Mouse (Mus musculus): ENCODE results near the gene Grb2. TPM values are rescaled to one million over a fixed set of nuclear protein-coding genes. Genes with fewer than 3 reads are reported as not detected.

Gene Grb2
- polyA plus RNA-seq, 1 experiment = 81.7 TPM

GRCm38 (mm10) chr11:115670451-115671050, 37.8 kb downstream of the Grb2 start:
- Histone ChIP-seq H3K4me3 (ENCODE audit: control insufficient read depth, insufficient read depth, low read length) (no peak overlapping the region), H3K36me3 (ENCODE audit: control insufficient read depth, insufficient read depth, low read length) (no peaks in the 10 kb centered on the region), H3K27ac (ENCODE audit: control insufficient read depth, insufficient read depth, low read length) (peak overlapping the region; percentile 45), H3K4me1 (replicated peaks; ENCODE audit: control insufficient read depth, insufficient read depth, low read length) (peaks cover 40% of the 10 kb centered on the region), H3K27me3 (ENCODE audit: control insufficient read depth, insufficient read depth, low read length) (no peaks in the 10 kb centered on the region)
- WGBS = 29% methylated on average over 5 of the region's 5 CpGs
- TF ChIP-seq POLR2A (IDR thresholded peaks at IDR 0.05; ENCODE audit: control insufficient read depth, extremely low read depth, insufficient read depth, low read length, poor library complexity) = no peak
- TF ChIP-seq CTCF (IDR thresholded peaks at IDR 0.05; ENCODE audit: borderline replicate concordance, control insufficient read depth, extremely low read depth, insufficient read depth, low read length, poor library complexity) = no peak
- DNase-seq = peak; percentile 45

DNA sequence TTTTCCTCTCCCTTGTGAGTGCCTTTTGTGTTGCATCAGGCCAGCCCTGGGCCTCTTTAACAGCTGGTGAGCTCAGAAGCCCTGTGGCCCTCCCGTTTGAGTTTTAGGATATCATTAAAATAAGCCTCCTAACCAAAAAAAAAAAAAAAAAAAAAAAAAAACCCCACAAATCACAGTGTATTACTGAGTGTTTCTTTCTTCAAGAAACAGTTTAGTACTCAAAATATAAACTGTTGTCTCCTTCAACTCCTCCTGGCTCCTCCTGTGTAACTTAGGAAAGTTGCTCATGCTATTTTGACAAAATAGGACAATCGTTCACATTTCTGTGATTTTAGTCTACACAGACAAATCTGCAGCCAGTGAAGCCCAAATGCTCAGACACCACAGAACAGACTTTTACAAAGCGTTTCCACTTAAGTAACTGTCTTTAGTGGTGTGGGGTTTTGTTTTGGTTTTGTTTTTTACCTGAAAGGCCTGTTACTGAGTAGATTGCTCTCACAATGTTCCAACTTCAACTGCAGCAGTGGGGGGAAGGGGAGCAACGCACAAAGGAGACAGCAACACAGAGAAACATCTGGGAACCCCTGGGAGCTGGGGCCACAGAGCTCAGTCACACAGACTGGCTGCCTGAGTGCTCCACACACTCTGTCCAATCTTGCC, 44.6 kb downstream of the Grb2 start:
- TF ChIP-seq CTCF (IDR thresholded peaks at IDR 0.05; ENCODE audit: borderline replicate concordance, control insufficient read depth, extremely low read depth, insufficient read depth, low read length, poor library complexity) = no peak
- no peak for TF ChIP-seq POLR2A (IDR thresholded peaks at IDR 0.05; ENCODE audit: control insufficient read depth, extremely low read depth, insufficient read depth, low read length, poor library complexity)
- Histone ChIP-seq H3K27ac (ENCODE audit: control insufficient read depth, insufficient read depth, low read length) (peak overlapping the region; percentile 55; the same call in 1 of the 2 replicates), H3K27me3 (ENCODE audit: control insufficient read depth, insufficient read depth, low read length) (no peaks in the 10 kb centered on the region), H3K4me3 (ENCODE audit: control insufficient read depth, insufficient read depth, low read length) (no peak overlapping the region), H3K4me1 (replicated peaks; ENCODE audit: control insufficient read depth, insufficient read depth, low read length) (peaks cover 20% of the 10 kb centered on the region), H3K36me3 (ENCODE audit: control insufficient read depth, insufficient read depth, low read length) (no peaks in the 10 kb centered on the region)
- no peak for DNase-seq
- 25% methylated on average over 4 of the region's 4 CpGs for WGBS

GRCm38 (mm10) chr11:115660376-115660775, 48.0 kb downstream of the Grb2 start:
- Histone ChIP-seq H3K4me1 (replicated peaks; ENCODE audit: control insufficient read depth, insufficient read depth, low read length) (peaks cover 19% of the 10 kb centered on the region), H3K27me3 (ENCODE audit: control insufficient read depth, insufficient read depth, low read length) (no peaks in the 10 kb centered on the region), H3K27ac (ENCODE audit: control insufficient read depth, insufficient read depth, low read length) (no peak overlapping the region), H3K36me3 (ENCODE audit: control insufficient read depth, insufficient read depth, low read length) (no peaks in the 10 kb centered on the region), H3K4me3 (ENCODE audit: control insufficient read depth, insufficient read depth, low read length) (no peak overlapping the region)
- TF ChIP-seq CTCF (IDR thresholded peaks at IDR 0.05; ENCODE audit: borderline replicate concordance, control insufficient read depth, extremely low read depth, insufficient read depth, low read length, poor library complexity) = no peak
- no peak for TF ChIP-seq POLR2A (IDR thresholded peaks at IDR 0.05; ENCODE audit: control insufficient read depth, extremely low read depth, insufficient read depth, low read length, poor library complexity)
- DNase-seq = no peak
- 89% methylated on average over 4 of the region's 4 CpGs for WGBS

GRCm38 (mm10) chr11:115658521-115658920, 49.9 kb downstream of the Grb2 start:
- H3K4me1 ChIP-seq (replicated peaks; ENCODE audit: control insufficient read depth, insufficient read depth, low read length) = peaks cover 6% of the 10 kb centered on the region
- WGBS = 73% methylated on average over 6 of the region's 6 CpGs

GRCm38 (mm10) chr11:115654128-115654527, 54.3 kb downstream of the Grb2 start:
- no peak overlapping the region for H3K27ac ChIP-seq (ENCODE audit: control insufficient read depth, insufficient read depth, low read length)
- TF ChIP-seq CTCF (IDR thresholded peaks at IDR 0.05; ENCODE audit: borderline replicate concordance, control insufficient read depth, extremely low read depth, insufficient read depth, low read length, poor library complexity) = no peak
- TF ChIP-seq POLR2A (IDR thresholded peaks at IDR 0.05; ENCODE audit: control insufficient read depth, extremely low read depth, insufficient read depth, low read length, poor library complexity) = no peak
- H3K27me3 ChIP-seq (ENCODE audit: control insufficient read depth, insufficient read depth, low read length) = no peaks in the 10 kb centered on the region
- no peak for DNase-seq
- peaks cover 22% of the 10 kb centered on the region for H3K36me3 ChIP-seq (ENCODE audit: control insufficient read depth, insufficient read depth, low read length)
- H3K4me3 ChIP-seq (ENCODE audit: control insufficient read depth, insufficient read depth, low read length) = no peak overlapping the region
- 74% methylated on average over 2 of the region's 2 CpGs for WGBS
- H3K4me1 ChIP-seq (replicated peaks; ENCODE audit: control insufficient read depth, insufficient read depth, low read length) = no peaks in the 10 kb centered on the region

More at GRCm38 (mm10) chr11:115658521-115658920, 49.9 kb downstream of the Grb2 start:
- Histone ChIP-seq H3K4me3 (ENCODE audit: control insufficient read depth, insufficient read depth, low read length) (no peak overlapping the region), H3K27me3 (ENCODE audit: control insufficient read depth, insufficient read depth, low read length) (no peaks in the 10 kb centered on the region), H3K27ac (ENCODE audit: control insufficient read depth, insufficient read depth, low read length) (no peak overlapping the region), H3K36me3 (ENCODE audit: control insufficient read depth, insufficient read depth, low read length) (peaks cover 14% of the 10 kb centered on the region)
- DNase-seq = no peak
- TF ChIP-seq CTCF (IDR thresholded peaks at IDR 0.05; ENCODE audit: borderline replicate concordance, control insufficient read depth, extremely low read depth, insufficient read depth, low read length, poor library complexity) (no peak), POLR2A (IDR thresholded peaks at IDR 0.05; ENCODE audit: control insufficient read depth, extremely low read depth, insufficient read depth, low read length, poor library complexity) (no peak)

DNA sequence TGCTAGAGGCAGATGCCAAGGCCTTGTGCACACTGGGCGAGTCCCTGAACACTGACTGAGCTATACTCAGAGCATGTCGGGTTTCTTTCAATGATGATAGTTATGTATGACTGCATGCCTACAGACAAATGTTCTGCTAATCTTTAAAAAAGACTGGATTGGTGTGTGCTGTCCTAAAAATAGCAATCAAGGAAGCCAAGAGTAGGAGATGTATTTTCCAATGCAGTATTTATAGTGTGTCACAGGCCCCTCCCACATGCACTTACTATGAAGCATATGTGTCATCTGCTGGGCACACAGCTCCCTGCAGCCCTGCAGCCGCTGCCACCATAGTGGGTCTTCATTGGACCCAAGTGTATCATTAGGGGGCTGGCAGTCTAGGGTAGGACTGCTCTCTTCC, 55.2 kb downstream of the Grb2 start:
- Histone ChIP-seq H3K27ac (ENCODE audit: control insufficient read depth, insufficient read depth, low read length) (no peak overlapping the region), H3K36me3 (ENCODE audit: control insufficient read depth, insufficient read depth, low read length) (peaks cover 26% of the 10 kb centered on the region), H3K4me1 (replicated peaks; ENCODE audit: control insufficient read depth, insufficient read depth, low read length) (no peaks in the 10 kb centered on the region), H3K27me3 (ENCODE audit: control insufficient read depth, insufficient read depth, low read length) (no peaks in the 10 kb centered on the region), H3K4me3 (ENCODE audit: control insufficient read depth, insufficient read depth, low read length) (no peak overlapping the region)
- DNase-seq = no peak
- TF ChIP-seq POLR2A (IDR thresholded peaks at IDR 0.05; ENCODE audit: control insufficient read depth, extremely low read depth, insufficient read depth, low read length, poor library complexity) (no peak), CTCF (IDR thresholded peaks at IDR 0.05; ENCODE audit: borderline replicate concordance, control insufficient read depth, extremely low read depth, insufficient read depth, low read length, poor library complexity) (no peak)
- 93% methylated on average over 3 of the region's 3 CpGs for WGBS
